Mouse (Mus musculus) embryo, embryonic 10.5 days (tissue): ENCODE results near the gene Gnai3.

Source experiments
- DNase-seq: peaks from one replicate; pipeline ENCODE4 v3.0.0-alpha.2; 2015; ENCODE audit warnings: low spot score

Gene Gnai3

GRCm38 (mm10) chr3:108083161-108083560 lies 62.8 kb downstream of the Gnai3 start:
- DNase-seq = no peak

DNA sequence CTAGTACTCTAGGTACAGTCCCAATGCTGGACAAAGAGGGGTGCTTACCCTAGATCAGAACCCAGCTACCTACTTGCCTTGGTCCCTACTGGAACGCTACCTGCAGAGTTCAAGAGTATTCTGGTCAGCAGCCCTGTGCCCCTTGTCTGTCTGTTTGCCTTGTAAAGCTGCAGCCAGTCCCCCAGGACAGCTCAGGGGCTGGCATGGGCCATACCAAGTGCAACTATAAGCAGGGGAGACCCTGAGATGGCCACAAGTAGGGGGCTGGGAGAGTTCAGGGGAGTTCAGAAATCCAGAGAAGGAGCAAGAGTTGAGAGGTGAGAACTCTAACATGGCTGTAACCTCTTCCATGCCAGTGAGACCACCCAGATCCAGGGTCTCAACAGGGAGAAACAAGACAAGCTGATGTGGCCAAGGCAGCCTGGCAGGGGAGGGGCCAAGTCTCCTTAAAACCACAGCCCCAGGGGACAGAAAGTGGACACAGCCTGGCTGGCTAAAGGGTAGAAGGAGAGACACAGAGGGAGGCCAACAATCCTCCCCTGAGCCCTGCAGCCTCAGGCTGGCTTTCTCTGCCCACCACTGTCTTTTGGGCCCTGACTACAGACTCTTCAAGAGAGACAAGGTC lies 63.6 kb downstream of the Gnai3 start:
- peak; percentile 30 for DNase-seq

GRCm38 (mm10) chr3:108081681-108082080 lies 64.3 kb downstream of the Gnai3 start:
- DNase-seq = no peak

DNA sequence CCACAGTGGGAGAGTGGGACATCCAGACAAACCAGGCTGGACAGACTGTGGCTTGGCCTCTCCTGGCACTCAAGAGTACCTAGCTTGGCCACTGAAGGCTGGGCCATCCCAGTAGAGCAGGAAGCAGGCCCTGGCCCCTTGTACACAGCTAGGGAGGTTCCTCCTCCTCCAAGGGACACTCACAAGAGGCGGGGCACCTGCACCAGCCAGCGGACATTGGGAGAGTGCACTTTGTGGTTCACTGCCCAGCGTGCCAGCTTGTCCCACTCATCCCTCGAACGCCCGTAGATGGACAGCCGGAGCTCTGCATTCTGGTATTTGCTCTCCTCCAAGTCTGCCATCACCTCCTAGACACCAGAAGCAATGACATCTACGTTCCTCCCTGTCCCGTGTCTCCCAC lies 69.1 kb downstream of the Gnai3 start:
- DNase-seq = no peak

- no peak for DNase-seq
Observed at GRCm38 (mm10) chr3:108072983-108073569, 72.9 kb downstream of the Gnai3 start.

GRCm38 (mm10) chr3:108070295-108071293 lies 75.4 kb downstream of the Gnai3 start:
- DNase-seq = peak; percentile 67

DNA sequence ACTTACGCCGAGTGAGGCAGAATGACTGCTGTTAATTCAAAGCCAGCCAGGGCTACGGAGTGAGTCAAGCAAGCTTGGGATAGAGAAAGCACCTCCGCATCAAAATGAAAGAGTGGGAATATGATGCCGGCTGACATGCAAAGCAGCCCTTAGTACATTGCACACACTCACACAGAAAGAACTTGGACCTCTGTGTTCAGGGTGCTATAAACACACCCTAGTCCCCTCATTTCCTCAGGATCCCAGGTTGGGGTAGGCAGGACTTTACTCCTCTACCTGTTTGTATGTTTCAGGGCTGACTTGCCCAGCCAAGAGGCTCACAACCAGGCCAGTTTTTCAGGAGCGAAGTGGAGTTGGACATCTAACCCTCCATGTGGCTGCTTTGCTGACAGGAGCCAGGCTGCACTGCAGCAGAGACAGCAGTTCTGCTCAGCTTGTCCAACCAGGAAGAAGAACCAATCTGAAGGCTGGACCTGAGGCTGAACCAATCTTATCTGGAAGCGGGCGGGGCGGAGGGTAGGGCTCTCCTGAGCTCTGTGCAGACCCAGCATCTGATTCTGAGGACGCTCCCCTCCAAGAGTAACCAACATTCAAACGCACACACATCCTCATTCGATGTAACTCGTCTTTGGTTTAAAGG lies 76.6 kb downstream of the Gnai3 start:
- no peak for DNase-seq

DNA sequence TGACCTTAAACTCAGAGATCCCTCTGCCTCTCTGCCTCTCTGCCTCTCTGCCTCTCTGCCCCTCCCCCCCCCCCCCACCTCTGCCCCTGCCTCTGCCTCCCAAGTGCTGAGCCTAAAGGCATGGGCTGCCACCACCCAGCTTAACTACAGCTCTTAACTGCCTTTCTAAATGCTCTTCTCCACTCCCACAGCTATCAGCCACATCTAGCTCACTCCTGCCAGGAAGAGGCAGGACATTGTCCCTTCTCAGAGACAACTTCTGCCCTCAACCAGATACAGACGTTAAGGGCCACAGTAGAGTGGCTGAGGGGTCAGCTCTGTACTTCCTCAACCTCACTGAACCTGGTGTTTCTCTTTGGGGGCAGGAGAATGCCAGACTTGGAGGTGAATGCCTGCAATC lies 77.1 kb downstream of the Gnai3 start:
- DNase-seq = no peak

DNA sequence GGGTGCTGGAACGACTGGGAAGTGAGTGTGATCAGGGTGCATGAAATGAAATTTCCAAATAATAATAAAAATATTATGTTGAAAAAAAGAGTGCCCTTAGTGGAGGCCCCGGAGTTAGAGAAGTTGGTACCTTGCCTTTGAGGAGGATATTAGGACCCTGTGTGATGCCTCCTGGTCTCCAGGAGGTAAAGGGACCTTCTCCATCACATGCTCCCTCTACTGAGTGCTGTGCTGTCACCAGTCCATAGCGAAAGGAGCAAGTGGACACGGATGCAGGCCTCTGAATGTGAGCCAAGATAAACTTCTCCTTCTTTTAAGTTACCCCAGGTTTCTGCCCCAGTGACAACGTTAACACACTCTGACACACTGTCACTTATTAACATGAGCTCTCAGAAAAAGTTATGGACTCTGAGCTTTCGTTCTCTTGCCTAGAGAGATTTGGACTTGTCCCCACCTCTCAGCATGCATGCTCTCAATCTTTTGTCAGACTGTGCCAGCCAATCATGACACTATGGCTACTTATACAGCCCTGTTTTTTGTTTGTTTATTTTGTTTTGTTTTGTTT lies 78.5 kb downstream of the Gnai3 start:
- no peak for DNase-seq

GRCm38 (mm10) chr3:108065551-108065950 lies 80.4 kb downstream of the Gnai3 start:
- DNase-seq = no peak

DNA sequence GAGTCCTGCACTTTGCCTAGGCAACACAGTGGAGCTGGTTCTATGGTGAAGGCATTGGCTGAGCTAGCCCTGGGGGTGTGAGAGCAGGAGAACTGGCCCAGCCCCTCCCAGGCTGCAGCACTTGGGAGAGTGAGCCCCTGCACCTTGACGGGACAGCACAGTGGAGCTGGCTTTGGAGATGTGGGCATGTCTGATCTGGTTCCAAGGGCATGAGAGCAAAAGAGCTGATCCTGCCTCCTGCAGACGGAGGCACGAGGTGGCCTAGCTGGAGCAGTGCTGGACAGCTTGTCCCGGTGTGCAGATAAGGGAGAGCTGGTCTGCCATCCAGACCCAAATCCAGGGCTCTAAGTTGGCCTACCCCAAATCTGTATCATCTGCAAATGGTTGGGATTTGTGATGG lies 81.3 kb downstream of the Gnai3 start:
- DNase-seq = no peak

- DNase-seq = no peak
Observed at GRCm38 (mm10) chr3:108062648-108063047, 83.3 kb downstream of the Gnai3 start.

DNA sequence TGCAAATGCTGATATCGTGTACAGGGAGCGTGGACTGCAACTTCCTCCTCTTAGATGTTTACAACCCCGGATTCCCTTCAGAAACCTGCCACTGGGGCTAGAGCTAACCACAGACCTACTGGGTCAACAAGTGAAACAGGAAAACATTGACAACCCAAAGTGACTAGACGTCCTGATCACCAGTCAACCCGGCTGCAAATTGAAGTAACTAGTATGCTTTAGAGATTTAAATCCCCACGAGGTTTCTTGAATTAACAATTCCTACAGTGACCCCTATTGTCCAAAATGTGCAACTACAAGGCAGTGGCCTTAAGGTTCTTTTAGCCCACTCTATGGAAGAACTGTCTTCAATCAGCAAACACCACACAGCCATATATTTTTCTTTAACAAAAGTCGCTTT lies 84.5 kb downstream of the Gnai3 start:
- DNase-seq = peak; percentile 93
